Mouse (Mus musculus) heart, postnatal 10 days (tissue): ENCODE data around the gene Epha2. TPM values are rescaled to one million over a fixed set of nuclear protein-coding genes. Genes with fewer than 3 reads are reported as not detected.

Source experiments
- DNase-seq, 2 experiments: peaks; one replicate each; pipeline ENCODE4 v3.0.0; 2021
- intact Hi-C: fragments of 180-260 bp; cut with DNase I; formaldehyde crosslinking; loops from one replicate; pipeline ENCODE4 v1.15.1; 2025
- total RNA-seq, 2 experiments: library from RNA; stranded (reverse); gene quantifications; 2 replicates each; pipeline ENCODE4 v1.2.3; 2021

Epha2 gene
- total RNA-seq, 2 experiments from 2014 or later = 8.1 TPM

DNA sequence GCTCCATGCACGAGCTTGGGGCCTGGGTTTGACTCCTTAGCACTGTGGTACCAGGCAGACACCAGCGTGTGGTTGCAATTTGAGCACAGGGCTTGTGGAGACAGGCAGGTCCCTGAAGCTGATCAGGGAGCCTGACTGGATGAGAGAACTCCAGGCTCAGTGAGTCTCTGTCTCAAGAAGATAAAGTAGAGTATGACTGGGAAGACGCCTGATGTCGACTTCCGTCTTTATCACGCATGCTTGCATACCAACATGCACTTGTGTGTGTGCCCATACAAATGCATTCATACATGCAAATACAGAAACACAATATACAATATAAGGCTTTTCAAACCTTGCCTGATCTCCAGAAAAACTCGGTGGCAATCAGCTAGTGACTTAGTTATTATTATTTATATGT is 16.9 kb downstream of the Epha2 start:
- intact Hi-C loops = no loop called here
- no peak for DNase-seq

DNA sequence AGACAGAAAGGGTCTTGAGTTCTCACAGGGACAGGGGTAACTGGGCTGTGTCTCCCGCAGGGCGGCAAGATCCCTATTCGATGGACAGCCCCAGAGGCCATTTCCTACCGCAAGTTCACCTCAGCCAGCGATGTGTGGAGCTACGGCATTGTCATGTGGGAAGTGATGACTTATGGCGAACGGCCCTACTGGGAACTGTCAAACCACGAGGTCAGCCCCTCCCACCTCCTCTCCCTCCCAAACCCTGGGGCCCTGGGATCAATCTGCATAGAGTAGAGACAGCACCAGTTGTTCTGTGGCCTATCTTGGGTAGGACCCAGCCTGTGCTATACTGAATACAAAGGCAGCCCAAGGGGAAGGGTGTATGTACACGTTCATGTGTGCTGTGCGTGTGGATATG is 21.5 kb downstream of the Epha2 start:
- no peak for DNase-seq
- intact Hi-C loops = no loop called here

DNA sequence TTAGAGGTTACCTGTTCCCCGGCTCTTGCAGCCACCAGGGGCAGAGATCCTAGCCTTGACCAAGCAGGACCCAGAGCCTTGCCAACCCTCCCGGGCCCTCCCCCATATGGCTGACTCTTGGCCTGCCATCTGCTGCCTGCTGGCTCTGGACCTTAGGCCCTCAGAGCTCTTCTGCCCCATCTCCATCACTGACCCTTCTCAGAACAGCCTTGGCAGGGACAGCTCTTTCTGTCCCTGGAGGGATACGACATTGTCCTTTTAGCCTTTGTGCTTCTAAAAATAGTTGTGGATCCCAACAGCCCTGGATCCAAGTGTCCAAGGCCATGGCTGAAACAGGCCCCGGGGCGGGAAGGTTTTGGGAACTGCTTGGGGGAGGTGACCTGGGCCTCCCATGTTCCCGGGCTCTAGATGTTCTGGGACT is 23.7 kb downstream of the Epha2 start:
- peak; percentile 50 to 63 for DNase-seq
- intact Hi-C loops = loop anchor here (5.0 kb wide), 1 partner anchor 38 kb away; no protein-coding TSS in a partner anchor

DNA sequence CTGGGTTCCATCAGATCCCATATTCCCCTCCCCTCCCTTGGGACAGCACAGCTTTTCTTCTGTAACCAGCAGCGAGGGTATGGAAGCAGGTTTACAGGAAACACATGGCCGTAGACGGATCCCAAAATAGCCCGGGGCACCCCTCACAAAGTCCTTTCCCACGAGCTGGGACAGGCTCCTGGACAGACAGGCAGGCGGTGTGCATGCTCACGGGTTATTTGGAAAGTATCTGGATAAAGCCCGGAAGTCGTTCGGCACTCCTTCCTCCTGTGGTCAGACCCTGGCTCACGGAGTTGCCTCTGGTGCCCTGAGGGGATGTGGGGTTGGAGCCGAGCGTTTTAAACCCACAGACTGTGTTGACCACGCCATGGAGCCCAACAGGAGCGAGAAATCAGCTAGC is 24.6 kb downstream of the Epha2 start:
- intact Hi-C loops = loop anchor here (5.0 kb wide), 1 partner anchor 37 kb away; no protein-coding TSS in a partner anchor
- DNase-seq = peak; percentile 50 to 55

DNA sequence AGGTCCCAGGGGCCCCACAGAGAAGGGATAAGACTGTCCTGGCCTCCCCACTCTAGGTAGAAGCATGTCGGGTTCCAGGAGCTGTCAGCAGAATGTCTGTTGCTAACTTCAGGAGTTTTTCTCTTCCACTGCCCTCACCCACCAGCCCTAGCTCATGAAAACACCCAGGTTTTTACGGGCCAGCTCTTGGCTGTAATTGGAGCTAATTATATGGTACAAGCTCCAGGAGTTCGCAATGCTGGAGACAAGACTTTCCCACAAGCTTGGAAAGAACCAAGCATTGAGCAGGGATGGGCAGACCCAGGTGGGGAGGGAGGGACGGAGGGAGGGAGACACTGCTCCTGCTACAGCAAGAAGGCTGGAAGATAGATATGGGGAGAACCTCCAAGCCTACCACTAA is 26.0 kb downstream of the Epha2 start:
- intact Hi-C loops = loop anchor here (5.0 kb wide), 1 partner anchor 35 kb away; no protein-coding TSS in a partner anchor

DNA sequence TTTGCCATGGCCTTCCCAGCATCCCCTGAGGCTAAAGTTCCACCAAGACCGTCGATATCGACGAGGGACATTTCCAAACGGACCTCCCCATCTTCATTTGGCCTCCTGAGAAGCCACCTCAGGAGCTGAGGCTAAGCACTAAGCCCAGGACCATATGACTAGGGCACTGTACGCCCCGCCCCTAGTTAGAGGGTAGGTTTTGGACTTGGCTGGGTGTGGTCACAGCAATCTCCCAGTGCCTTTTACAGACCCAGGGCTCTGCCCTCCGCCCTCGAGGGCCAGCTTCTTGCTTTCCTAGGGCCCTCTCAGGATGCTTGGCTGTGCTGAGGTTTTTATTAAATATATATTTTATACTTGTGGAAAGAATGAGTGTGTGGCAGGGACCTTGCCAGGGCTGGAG is 27.7 kb downstream of the Epha2 start:
- intact Hi-C loops = loop anchor here (5.0 kb wide), 1 partner anchor 34 kb away; no protein-coding TSS in a partner anchor
- no peak for DNase-seq

More for the DNA sequence above, 26.0 kb downstream of the Epha2 start:
- no peak for DNase-seq

DNA sequence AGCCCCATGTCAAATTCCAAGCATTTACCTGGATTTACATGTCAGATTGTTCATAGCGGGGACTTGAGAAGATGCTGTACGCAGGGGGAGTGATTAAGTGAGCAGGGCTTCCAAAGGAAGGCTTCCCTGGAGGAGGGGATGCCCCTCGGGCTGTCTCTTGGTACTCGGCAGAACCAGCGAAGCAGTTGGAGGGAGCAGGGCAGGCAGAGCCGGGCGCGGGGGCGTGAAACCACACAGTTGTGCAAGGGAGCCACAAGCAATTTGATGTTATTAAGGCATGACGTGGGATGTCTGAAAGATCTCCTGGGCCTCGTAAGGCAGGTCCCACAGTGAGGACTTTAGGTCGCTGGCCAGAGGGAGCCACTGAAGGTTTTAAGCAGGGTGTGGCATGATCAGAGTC is 28.9 kb downstream of the Epha2 start:
- DNase-seq = no peak
- intact Hi-C loops = loop anchor here (5.0 kb wide), 1 partner anchor 32 kb away; no protein-coding TSS in a partner anchor

DNA sequence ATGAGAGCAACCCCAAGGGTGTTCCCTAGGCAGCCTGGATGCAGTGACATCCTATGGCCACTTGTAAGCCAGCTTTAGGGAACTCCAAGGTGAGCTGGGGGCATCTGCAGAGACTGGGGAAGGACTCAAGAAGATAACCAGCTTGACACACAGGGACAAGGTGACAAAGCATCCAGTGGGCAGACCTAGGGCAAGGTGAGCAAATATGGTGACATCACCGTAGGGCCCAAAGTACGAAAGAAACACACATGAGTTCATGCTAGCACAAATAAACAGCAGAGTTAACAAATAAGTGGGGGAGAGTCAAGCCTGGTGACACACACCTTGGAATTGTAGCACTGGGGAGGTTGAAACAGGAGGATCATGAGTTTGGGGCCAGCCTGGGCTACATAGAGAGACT is 30.4 kb downstream of the Epha2 start:
- no peak for DNase-seq
- intact Hi-C loops = no loop called here

DNA sequence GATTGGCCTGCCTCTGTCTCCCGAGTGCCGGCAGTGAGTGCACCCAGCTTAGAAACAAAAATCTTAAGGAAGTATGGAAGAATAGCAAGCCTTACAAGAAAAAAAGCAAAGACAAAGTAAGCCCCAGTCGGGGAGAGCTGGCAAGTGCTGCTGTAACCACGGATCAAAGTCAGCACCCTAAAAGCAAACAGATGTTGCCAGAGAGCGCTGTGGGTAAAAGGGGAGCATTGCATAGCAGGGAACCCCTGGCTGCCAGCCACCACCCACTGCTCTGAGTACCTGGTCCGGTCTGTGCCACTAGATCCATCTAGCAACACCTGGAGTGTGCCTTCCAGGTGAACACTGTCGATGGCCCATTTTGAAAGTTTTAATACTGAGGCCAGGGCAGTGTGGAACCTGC is 31.2 kb downstream of the Epha2 start:
- intact Hi-C loops = no loop called here
- no peak for DNase-seq

DNA sequence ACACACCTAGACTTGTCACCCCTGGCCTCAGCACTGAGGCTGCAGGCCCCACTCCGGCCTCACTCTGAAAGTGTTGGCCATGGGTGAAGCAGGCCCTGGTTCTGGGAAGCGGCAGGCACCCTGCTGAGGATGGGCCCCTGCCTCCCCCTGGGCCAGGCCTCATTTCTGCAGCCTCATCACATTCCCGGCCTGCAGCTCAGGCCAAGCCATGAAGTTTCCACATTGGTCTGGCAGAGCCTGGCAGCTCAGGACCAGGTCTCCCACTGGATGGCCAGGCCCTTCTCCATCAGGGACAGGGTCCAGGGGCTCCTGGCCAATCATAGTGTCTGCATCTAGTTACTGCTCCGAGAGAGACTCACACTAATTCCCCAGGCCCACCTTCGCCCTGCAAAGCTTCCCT is 33.7 kb downstream of the Epha2 start:
- no peak for DNase-seq
- intact Hi-C loops = no loop called here

DNA sequence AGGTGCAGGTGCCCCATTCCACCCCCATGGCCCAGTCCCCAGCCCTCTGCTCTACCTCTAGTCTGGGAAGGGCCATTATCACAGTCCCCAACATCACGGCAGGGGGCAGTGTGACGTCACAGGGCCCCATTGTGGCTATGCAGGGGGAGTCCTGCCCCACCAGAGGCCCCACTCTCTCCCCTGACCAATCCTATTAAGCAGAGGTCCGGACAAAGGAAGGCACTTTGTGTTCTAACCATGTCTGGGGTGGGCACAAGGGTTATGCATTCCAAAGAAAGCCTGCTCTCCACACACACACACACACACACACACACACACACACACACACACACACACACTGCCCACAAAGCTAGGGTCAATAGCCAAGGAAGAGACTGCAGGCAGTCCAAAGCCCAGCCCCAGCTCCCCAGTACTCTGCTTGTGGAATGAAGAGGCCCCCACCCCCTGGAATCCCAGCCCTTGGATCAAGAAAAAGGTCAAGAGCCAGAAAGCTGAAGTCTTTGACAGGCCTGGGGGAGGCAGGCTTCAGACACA is 34.3 kb downstream of the Epha2 start:
- intact Hi-C loops = no loop called here
- DNase-seq = no peak

DNA sequence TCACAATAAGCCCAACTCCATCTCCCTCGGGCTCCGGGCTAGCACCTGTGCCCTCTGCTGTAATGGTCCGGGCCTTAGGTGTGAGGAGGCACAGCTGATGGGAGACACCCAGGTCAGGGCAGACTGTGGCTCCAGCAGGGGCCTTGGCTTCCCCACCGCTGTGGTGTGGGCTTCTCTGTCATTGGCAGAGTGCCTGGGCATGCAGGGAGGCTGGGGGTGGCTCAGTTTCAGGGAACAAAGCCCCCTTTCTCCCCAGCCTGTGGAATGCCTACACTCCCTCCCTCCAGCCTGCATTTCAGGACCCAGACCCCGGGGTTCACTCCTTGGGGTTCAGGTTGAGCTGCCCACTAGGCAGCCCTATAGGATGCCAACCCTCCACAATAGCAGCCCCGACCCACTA is 35.2 kb downstream of the Epha2 start:
- no peak for DNase-seq
- intact Hi-C loops = no loop called here

DNA sequence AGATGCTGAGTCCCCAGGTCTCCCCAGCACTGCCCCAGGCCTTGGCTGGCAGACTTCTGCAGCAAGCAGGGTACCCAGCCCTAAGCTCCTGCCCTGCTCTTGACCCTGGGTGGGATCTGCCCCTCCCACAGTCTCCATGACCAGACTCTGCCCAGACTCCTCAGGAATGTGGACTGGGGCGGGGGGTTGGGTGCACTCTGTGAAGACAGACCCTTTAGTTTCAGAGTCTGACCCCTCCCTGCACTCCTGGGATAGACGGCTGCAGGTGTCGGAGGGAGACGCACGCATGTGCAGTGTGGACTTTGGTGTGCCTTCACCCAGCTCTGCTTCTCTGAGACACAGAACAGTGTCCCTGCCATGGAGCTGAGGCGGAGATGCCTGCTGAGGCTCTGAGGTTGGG is 36.9 kb downstream of the Epha2 start:
- DNase-seq = no peak
- intact Hi-C loops = no loop called here

DNA sequence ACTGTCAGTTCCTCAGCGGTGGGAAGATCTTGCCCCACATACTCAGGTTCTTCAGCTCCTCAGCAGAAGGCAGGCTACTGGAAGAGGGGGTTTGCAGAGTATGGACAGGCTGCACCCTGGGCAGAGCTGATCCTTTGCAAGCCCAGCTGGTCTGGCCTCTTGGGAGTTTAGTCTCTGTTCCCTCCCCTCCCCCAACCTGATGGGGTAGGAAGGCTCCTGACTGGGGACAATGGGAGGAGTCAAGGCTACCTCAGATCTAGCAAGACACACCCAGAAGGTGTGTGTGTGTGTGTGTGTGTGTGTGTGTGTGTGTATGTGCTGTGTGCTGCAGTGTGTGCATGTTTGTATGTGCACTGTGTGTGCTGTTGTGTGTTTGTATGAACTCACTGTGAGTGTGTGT is 37.8 kb downstream of the Epha2 start:
- intact Hi-C loops = no loop called here
- peak in 1 of 2 experiments; percentile 34 for DNase-seq

DNA sequence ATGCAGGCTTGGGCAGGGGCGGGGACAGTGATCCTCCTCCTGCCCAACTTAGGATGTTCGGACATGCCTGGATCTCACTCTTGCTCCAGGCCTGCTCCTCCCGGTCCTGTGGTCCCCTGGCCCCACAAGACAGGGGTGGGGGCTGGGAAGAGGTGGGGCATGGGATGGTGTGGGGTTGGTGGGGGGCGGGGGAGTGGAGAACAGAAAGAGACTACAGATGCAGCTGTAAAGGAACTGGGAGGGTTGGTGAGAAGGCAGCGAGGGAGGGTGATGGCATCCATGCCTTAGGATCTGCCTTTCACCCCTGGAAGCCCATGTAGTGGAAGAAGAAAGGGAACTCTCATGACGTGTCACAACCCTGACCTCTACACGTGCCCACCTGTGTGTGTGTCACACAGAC is 40.4 kb downstream of the Epha2 start:
- DNase-seq = no peak
- intact Hi-C loops = no loop called here

DNA sequence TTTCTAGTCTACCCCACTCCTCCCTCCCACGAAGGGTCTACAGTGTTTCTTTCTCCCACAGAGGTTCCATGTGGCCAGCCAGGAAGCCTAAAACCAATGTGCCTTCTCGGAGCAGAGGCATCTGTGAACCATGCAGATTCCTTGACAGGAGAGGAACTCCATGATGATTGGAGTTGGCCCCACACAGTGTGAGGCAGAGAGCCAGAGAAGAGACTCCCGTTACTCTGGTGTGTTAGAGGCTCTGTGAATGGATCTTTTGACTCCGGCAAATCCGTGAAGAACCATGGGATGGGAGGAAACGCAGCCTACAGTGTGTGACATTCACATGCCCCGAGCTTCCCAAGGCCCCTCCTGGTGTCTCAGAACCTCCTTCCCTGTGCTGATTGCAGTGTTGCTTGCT is 42.5 kb downstream of the Epha2 start:
- DNase-seq = no peak
- intact Hi-C loops = no loop called here

DNA sequence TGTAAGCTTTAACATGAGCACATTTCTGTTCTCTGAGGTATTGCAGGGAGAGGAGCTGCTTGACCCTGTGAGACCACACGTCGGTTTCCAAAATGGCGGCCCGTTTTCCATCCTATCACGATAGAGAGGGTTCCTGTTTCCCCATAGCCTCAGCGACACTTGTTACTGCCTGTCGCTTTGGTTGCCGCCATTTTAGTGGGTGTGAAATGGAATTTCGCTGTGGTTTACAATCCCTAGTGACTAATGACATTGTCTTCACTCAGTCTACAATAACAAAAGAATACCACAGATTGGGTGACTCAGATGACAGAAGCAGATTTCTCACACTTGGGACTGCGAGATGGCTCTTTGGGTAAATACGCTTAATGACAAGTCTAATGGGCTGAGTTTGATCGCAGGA is 44.2 kb downstream of the Epha2 start:
- intact Hi-C loops = no loop called here
- no peak for DNase-seq

DNA sequence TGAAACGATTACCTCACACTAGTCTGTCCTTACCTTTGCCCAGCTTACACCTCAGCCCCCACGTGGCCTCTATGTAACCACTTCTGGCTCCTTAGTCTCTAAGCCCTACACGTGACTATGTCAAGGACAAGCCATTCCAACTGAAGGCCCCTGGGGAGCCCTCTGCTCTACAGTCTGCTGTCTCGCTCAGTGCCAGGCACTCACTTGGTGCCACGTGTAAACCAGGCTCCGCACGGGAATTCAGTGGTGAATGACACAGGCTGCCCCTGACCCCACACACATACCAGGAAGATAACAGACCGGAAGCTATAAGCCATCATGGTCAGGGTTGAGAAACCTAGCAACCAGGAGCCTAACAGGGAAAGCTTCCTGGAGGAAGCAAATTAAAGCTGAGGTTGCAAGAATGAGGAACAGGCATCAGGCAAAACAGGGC is 46.3 kb downstream of the Epha2 start:
- no peak for DNase-seq
- intact Hi-C loops = no loop called here

DNA sequence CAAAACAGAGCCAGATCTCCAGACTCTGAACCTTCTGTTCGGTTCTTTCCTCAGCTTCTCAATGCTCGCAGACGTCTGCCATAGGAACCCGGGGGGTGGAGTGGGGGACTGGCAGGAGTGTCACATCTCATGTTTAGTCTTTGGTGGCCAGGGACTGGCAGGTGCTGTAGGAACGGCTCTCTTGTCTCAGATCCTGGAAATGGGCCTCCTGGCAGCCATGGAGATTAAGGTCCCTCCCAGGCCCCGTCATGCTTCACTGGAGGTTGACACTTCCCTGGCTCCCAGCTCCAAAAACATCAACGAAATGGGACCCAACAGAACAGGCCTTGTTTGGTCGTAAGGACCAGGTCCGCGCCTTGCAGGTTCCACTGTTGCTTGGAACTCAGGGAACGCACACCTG is 47.6 kb downstream of the Epha2 start:
- intact Hi-C loops = no loop called here
- DNase-seq = no peak

DNA sequence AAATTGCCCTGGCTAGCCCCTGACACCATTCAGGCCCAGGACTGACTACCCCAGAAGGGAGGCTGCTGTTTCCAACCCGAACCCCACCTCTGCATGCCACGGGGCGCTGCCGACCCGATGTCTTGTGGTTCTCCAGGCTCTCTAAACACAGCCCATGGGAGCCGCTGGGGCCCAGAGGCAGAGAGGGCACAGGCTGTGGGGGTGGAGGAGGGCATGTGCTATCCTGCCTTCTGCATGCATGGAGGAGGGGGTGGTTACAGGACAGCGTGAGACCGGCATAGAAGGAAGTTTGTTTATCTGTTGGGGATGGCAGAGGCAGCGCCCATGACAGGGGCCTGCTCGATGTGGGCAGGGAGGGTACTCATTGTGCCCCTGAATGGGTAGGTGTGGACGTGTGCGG is 49.0 kb downstream of the Epha2 start:
- intact Hi-C loops = no loop called here
- no peak for DNase-seq

DNA sequence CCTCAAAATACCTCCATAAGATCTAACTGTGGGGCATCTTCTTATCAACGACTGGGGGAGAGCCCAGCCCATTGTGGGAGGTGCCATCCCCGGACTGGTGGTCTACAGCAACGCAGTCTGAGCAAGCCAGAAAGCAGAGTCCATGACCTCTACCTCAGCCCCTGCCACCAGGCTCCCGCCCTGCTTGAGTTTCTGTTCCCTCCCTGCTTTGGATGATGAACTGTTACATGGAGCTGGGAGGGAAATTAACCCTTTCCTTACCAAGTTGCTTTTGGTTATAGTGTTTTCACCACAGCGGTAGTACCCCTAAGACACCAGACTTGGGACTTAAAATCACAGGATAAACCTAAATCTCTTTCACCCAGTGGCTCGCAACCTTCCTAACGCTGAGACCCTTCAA is 50.9 kb downstream of the Epha2 start:
- DNase-seq = no peak
- intact Hi-C loops = no loop called here

DNA sequence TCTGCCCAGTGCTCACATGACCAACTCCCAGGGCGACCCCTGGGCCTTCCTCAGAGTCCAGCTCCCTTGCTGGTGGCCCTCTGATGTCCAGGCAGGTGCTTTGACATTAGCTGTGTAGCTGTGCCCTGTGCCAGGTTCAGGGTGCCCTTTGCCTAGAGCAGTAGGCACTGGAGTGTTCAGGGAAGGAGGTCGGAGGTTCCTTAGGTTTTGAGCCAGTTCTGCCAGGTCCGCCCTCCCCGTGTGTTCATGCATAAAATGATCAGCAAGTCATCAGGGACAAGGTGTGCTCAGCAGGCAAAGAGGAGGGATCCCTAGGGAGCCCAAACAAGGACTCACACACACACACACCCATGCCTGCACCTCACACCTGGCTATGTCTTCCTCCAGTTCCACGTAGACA is 51.9 kb downstream of the Epha2 start:
- intact Hi-C loops = no loop called here

DNA sequence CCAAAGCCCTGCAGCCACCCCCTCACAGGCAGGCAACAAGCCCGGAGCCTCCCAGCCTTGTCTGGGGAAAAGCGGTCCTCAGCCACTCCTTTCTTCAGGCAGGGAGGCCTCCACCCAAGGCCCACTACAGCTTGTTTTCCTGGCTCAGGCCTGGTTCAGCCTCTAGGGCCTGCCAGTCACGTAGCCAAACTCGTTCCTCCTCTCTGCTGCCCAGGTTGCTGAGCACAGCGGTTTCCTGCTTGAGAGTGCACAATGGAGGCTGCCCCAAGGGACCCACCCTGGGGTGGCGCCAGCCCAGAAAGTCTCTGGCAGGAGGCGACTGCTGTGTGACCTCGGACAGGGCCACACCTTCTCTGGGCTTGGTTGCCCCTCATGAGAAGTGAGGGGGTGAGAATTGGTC is 52.8 kb downstream of the Epha2 start:
- peak; percentile 59 to 61 for DNase-seq
- intact Hi-C loops = no loop called here

More for the DNA sequence above, 51.9 kb downstream of the Epha2 start:
- DNase-seq = no peak
